Mouse (Mus musculus) left cerebral cortex, adult 18-20 months (tissue): ENCODE measurements at regions not wholly inside any gene's neighbourhood (a gene's known extent, or its start where the extent isn't known, plus 50 kb on each side); places are given as distances from the start of the nearest gene placed in this dataset.

Experiments
- DNase-seq, 2 experiments: peaks; one replicate each; pipeline ENCODE4 v3.0.0; 2021 to 2022; ENCODE audit warnings: low spot score in 2 of 2, mixed read lengths in 1 of 2

DNA sequence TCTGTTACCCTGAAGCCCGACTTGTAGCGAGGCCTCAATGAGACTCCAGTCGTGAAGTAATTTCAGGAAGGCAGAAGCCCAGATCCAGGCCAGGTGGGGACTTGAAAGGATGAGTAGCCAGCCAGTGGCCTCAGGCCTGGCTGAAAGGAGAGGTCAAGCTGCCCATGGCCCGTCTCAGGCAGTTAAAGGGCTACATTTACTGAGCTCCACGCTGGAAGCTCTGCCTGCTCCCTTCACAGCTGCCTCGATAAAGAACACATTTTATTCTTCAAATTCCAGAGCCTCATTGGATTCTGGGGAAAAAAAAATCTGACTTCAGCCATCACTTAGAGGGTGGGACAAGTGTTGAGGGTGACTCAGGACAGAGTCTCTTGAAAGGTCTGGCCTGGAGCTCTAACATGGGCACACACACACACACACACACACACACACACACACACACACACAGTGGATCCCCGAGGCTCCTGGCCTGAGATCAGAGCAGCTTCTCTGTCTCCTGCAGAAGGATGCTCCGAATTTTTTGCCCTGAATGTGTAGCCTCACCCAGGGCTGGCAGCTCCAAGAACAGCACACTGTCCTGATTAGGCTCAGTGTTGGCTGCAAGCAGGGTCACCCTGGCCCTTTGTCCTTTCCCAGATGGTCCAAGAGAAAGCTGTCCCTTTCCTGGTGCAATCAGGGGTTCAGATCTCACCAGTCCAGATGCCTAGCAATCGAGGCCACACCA is 53.0 kb downstream of the Gadd45g start:
- no peak for DNase-seq

GRCm38 (mm10) chr13:51900043-51900440 is 53.6 kb downstream of the Gadd45g start:
- no peak for DNase-seq

DNA sequence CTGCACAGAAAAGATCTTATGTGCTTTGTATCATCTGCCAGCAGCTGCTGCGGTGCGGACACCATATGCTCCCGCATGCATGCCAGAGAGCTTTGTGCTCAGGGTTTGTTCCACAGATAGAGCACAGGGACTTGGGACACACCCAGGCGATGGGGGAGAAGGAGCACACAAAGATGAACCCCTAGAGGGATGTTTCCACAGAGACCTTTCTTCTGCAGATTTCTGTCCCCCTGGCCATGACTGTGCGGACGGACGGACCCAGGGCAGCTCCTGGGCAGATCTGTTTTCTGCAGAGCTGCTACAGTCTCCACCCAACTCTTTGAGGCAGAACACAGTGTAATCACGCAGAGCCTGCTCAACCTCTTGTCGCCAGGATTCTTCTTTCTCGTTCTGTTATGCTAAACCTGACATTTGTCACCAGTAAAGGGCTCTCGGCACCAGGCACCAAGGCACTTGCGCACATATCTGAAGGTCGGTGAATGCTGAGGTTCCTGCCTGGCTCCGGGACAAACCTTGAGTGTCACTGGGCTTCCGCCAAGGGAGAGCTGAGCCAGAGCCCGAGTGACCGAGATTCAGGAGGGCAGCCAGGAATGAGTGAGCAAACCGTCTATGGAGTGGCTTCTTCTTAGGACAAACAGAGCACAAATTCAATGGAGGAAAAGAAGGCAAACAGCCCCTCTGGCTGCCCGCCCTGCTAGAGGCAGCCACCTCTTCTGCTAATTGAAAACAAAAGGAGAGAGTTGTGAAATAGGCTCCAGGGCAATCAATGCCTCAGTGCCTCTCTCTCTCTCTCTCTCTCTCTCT is 56.2 kb downstream of the Gadd45g start:
- peak; percentile 41 to 53 for DNase-seq

DNA sequence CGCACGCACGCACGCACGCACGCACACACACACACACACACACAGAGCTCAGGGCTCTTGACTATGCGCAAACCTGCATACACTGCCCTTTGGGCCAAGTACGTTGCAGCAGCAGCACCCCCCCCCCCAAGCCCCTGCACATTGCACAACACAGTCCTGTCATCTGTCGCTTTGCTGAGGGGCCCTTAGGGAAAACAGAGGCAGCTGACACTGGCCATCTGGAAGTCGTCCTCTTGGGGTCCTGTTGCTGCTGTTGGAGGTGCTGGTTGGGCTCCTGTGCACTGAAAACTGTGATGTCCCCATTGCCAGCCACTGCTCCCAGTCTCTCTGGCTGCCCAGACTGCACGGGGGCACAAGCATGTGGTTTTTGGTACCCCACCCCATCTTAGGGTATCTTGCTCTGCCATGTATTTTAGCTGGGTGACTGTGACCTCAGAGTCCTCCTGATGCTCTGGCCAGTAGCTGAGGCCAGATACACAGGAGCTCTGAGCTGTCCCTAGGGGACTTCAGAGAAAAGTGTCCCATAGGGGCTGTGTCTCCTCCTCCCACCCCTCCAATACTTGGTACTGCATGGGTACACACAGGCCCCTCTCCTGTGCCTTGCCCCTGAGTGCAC is 57.0 kb downstream of the Gadd45g start:
- no peak for DNase-seq

- no peak for DNase-seq
These were observed 58.8 kb downstream of the Gadd45g start for GRCm38 (mm10) chr13:51905270-51905669.

DNA sequence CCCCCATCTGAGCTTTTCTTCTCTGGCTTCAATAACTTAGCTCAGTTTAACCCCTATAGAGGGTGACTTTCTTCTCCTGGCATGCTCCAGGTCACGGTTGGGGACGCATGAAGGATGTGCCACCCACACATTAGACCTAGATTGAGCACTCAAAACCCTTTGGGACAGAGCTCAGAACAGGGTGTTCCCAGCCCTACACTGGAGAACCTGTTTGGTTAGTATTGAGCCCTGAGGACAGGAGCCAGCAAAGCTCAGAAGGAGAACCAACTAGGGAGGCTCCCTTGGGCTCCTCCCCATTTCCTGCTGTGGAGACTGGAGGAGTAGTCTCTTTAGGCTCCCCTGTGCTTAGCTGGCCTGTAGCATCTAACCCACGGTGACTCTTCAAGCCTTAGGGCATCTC is 59.6 kb downstream of the Gadd45g start:
- no peak for DNase-seq

- no peak for DNase-seq
These were observed 62.0 kb downstream of the Gadd45g start for GRCm38 (mm10) chr13:51908514-51908913.

GRCm38 (mm10) chr13:51911296-51911998 is 65.0 kb downstream of the Gadd45g start:
- no peak for DNase-seq

- no peak for DNase-seq
These were observed 66.0 kb downstream of the Gadd45g start for GRCm38 (mm10) chr13:51912477-51912876.

GRCm38 (mm10) chr13:51912994-51913393 is 66.5 kb downstream of the Gadd45g start:
- no peak for DNase-seq

DNA sequence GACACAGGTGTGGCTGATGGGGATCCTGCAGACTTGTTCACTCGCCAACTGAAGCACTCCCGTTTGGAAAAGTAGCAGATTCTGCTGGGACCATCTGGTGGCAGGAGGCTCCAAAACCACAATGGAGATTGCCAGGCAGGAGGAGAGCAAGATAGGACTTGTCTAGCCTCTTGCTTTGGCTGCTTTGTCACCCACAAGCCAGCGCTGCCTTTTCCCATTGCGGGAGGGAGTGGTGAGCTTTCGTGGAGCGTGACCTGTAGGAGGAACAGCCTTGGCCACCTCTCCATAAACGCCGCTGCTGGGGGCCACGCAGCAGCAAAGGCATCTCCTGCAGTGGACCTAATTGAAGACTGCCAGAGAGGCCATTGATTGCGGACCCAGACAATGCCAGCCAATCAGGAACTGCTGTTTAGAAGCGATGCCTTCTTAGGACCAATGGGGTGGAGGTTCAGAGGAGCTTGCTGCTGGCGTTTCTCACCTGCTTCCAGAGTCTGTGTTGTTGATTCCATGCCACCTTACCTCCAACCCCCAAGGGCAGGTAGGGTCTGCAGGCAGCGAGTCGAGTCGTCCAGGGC is 70.3 kb downstream of the Gadd45g start:
- no peak for DNase-seq

DNA sequence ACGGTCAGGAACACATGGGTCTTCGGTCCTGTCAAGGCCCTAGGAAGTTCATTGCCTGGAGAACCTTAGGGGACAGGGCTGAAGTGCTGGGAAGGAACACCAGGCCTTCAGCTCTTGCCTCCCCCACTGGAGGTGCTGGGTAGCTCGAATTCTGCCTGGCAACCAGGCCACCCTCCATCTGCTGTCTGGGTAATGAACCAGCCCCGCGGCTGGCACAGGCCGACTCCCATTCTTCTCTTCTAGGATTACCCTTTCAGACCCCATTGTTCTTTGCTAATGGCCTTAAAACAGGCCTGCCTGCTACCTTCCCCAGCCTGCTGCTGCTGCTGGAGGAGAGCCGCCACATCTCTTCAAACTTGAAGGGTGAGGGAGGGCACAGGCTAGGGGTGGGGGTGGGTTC is 71.2 kb downstream of the Gadd45g start:
- no peak for DNase-seq

- no peak for DNase-seq
These were observed 71.6 kb downstream of the Gadd45g start for GRCm38 (mm10) chr13:51918108-51918507.

DNA sequence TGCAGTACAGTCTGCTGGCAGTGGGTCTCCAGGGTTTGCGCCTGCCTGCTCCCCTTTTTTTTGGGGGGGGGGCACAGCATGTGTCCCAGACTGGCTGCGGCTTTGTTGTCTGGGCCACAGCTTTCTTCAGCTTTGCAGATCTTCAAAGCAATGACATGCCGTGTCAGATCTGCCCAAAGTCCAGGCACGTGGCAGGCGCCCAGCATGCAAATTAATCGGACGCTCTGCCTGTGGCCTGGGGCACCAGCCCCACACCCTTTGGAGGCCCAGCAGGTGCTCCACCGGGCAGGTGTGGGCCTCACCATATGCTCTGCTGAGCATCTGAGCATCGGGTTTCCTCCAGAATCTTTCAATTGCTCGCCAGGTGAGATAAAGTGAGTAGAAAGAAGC is 72.3 kb downstream of the Gadd45g start:
- no peak for DNase-seq

DNA sequence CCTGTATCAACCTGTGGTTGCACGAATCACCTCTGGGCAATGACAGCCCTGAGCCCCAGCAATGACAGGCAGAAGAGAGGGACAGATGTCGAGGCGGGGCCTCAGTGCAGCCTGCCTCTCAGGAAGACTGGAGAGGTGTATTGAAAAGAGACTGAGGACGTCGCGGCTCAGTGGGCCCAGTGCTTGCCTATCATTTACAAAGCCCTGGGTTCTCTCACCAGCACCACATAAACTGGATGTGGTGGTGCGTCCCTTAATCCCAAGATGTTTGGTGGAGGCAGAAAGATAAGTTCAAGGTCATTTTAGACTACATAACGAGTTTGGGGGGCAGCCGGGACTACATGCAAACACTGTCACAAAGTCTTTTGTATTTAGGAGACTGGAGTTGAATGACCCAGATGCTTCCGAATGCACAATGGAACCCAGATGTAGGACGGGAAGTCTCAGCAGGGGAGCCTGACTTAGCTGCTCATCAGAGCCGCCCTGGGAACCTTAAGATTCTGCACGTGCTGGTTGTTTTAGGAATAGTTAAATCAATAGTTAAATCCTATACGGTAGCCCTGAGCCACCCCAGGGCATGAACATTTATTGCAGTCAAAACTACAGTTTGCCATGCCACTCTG is 72.8 kb downstream of the Gadd45g start:
- no peak for DNase-seq

DNA sequence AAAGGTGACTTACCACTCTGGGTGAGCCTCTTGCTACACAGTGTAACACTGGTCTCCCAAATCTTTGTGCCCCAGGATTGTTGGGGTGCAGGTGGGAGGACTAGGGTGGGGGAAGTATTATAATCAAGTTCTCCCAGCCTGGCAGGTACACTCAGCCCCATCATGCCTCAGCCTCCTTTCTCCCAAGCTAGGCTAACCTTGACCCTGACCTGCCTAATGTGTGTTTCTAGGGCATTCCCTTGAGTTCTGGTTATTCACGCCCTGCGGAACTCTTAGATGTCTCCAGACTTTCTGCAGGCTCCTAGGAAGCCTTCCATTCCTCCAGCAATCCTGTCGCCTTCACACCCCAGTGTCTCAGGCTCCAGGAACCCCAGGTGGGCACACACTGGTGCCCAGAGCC is 73.5 kb downstream of the Gadd45g start:
- DNase-seq, result no peak

DNA sequence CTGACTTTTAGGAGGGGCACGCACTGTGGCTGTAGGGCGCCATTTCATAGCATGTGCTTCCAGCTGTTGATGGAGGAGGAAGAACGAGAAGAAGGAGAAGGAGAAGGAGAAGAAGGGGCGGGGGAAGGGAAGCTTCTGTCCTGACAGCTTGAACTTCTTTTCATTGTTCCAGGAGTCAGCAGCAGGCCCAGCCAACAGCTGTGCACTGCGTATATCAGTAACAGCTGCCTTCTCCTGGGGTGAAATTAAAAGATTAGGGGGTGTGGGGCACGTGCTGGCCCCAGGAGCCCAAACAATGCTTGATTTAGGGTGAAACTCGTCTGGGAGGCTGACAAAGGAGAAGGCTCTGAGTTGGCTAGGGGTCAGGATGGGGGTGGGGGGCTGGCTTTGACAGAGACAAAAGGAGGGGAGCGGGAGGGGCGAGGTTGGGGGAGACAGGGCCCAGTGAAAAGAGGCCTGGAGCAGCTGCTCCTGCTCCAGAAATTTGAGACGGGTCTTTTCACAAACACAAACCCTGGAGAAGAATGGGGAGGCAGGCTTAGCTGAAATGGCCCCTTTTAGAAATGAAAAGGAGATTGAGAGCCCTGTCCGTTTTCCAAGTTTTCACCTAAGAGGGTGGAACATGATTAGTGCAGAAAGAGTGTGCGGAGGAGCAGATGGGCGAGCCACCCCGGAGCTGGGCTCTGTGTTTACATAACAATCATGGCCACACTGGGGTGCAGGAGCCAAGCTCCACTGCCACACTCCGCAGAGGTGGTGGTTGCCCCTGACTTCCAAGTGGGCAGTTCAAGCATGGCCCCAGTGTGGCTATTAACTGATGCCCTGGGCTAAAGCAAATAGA is 74.3 kb downstream of the Gadd45g start:
- no peak for DNase-seq

DNA sequence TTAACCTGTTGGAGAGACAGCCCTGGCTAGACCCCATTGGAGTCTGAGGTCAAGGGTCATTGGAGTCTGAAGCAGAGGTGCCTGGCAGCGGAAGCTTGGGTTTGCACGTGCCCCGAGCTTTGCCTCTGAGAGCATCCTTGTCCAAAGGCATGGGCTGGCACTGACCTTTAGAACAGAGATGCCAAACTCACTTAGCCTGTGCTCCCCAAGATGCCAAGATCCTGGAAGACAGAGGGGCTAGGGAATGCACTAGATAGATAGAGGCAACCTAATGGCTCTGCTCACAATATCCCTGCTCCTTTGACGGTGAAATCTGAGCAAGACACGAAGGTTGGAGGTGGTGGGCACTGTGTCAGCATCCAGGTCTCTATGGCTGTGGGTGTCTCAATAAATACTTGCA is 75.1 kb downstream of the Gadd45g start:
- DNase-seq, result no peak

DNA sequence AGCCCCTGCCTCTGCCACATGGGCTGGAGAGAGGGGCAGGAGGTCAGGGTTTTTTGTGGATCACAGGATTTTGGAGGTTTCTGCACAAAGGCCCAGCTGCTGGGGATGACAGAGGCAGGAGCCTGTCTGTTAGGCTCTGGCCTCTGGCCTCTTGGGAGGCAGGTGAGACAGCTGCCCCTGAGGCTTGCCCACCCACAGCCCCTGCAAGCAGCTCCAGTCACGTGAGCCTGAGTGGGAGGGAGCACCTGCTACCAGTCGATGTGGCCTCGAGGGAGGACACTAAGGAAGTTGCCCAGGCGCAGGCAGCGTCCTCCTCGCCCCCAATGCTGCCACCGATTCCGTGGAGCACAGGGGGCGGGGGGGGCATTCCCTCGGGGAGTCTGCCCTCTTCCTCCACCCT is 80.3 kb downstream of the Gadd45g start:
- no peak for DNase-seq

GRCm38 (mm10) chr13:51929730-51930129 is 83.3 kb downstream of the Gadd45g start:
- no peak for DNase-seq
